Mouse (Mus musculus): ENCODE measurements around the gene Runx1. TPM values are rescaled to one million over a fixed set of nuclear protein-coding genes. Genes with fewer than 3 reads are reported as not detected.

Runx1 gene
- polyA plus RNA-seq, 1 experiment, result 2.2 TPM

DNA sequence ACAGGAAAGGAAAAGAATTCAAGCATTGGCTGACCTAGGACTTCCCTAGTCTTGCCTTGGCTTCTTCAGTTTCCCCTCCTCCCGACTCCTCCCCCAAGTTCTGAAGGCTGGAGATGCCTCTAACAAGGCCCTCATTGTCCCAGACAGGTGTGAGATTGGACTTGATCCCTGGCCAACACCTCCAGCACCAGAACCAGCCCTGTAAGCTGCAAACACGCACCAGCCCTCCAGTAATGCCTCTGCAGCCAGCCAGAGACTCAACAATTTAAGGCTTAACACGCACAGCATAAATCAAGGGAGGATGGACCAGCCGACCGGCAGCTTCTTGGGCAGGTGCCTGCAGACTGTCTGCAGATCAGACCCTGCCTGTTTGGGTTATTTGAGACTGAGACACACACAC is 195.0 kb downstream of the Runx1 start:
- WGBS, result 36% methylated on average over 5 of the region's 5 CpGs
- DNase-seq, result no peak
- no peaks in the 10 kb centered on the region for H3K27me3 ChIP-seq (replicated peaks; ENCODE audit: control insufficient read depth, insufficient read depth, low read length)
- no peaks in the 10 kb centered on the region for H3K36me3 ChIP-seq (ENCODE audit: control insufficient read depth, insufficient read depth, low read length)
- H3K4me1 ChIP-seq (ENCODE audit: control insufficient read depth, insufficient read depth, low read length), result no peaks in the 10 kb centered on the region
- H3K27ac ChIP-seq (ENCODE audit: insufficient read depth, low read depth, low read length), result no peak overlapping the region
- TF ChIP-seq POLR2A (IDR thresholded peaks at IDR 0.05; ENCODE audit: low read depth, low read length) (no peak), CTCF (conservative IDR thresholded peaks at IDR 0.05; ENCODE audit: insufficient read depth, insufficient read length, low read depth, low read length) (no peak)
- H3K4me3 ChIP-seq (ENCODE audit: insufficient read depth, low read depth, low read length), result no peak overlapping the region

DNA sequence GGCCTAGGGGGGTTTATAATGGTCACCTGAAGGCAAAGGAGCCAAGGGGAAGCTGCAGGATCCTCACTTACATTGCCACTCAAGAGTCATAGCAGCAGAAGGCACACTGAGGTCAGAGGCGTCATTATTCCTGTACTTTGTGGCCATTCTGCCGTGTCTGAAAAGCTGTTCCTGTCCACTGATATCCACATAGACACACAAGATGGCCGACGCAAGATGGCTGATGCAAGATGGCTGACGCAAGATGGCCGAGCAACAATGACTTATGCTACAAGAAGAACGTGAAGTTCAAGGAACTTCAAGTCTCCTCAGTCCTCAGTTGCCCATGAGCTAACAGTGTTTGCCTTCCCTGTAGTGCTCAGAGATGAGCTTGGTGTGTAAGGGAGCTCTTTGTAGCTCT is 196.1 kb downstream of the Runx1 start:
- 98% methylated on average over 7 of the region's 7 CpGs for WGBS
- Histone ChIP-seq H3K4me3 (ENCODE audit: insufficient read depth, low read depth, low read length) (no peak overlapping the region), H3K27me3 (replicated peaks; ENCODE audit: control insufficient read depth, insufficient read depth, low read length) (no peaks in the 10 kb centered on the region), H3K4me1 (ENCODE audit: control insufficient read depth, insufficient read depth, low read length) (no peaks in the 10 kb centered on the region), H3K27ac (ENCODE audit: insufficient read depth, low read depth, low read length) (no peak overlapping the region), H3K36me3 (ENCODE audit: control insufficient read depth, insufficient read depth, low read length) (no peaks in the 10 kb centered on the region)
- DNase-seq, result no peak
- TF ChIP-seq CTCF (conservative IDR thresholded peaks at IDR 0.05; ENCODE audit: insufficient read depth, insufficient read length, low read depth, low read length) (no peak), POLR2A (IDR thresholded peaks at IDR 0.05; ENCODE audit: low read depth, low read length) (no peak)

DNA sequence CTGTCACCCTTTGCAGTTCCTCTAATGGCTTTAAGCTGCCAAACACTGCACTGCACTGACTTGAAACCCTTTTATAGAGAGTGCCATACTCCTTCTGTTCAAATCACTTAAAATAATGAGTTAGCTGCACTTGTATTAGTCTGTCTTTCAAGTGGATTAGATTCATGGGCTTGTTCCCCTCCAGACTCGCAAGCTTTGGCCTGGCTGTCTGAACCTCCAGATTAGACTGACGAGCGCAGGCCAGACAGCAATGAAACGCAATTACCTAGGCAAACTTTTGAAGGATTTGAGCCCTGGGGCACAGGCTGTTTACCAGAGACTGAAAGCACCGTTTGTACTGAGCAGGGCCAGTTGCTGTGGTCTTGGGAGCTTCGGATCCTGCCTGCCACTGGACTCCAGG is 198.7 kb downstream of the Runx1 start:
- Histone ChIP-seq H3K36me3 (ENCODE audit: control insufficient read depth, insufficient read depth, low read length) (no peaks in the 10 kb centered on the region), H3K4me1 (ENCODE audit: control insufficient read depth, insufficient read depth, low read length) (no peaks in the 10 kb centered on the region), H3K4me3 (ENCODE audit: insufficient read depth, low read depth, low read length) (no peak overlapping the region), H3K27ac (ENCODE audit: insufficient read depth, low read depth, low read length) (no peak overlapping the region), H3K27me3 (replicated peaks; ENCODE audit: control insufficient read depth, insufficient read depth, low read length) (no peaks in the 10 kb centered on the region)
- TF ChIP-seq CTCF (conservative IDR thresholded peaks at IDR 0.05; ENCODE audit: insufficient read depth, insufficient read length, low read depth, low read length), result no peak
- TF ChIP-seq POLR2A (IDR thresholded peaks at IDR 0.05; ENCODE audit: low read depth, low read length), result no peak
- 59% methylated on average over 6 of the region's 6 CpGs for WGBS
- no peak for DNase-seq

DNA sequence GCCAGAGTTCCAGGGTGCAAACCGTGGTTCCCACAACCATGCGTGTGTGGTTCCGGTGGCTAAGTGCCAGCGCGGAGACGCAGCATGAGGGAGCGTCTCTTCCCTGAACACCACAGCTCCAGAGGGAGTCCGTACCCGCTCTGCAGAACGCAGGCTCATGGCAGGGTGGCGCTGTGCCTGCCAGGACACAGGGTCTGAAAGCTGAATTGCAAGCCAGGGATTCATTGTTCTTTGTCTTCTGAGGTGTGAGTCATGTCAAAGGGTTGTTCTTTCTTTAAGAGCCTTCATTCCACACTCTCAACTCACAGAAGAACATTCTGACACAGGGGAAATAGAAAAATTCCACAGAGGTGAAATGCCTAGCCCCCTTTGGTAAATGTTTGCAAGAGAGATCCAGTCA is 202.0 kb downstream of the Runx1 start:
- Histone ChIP-seq H3K27me3 (replicated peaks; ENCODE audit: control insufficient read depth, insufficient read depth, low read length) (no peaks in the 10 kb centered on the region), H3K27ac (ENCODE audit: insufficient read depth, low read depth, low read length) (no peak overlapping the region), H3K4me1 (ENCODE audit: control insufficient read depth, insufficient read depth, low read length) (no peaks in the 10 kb centered on the region), H3K4me3 (ENCODE audit: insufficient read depth, low read depth, low read length) (no peak overlapping the region), H3K36me3 (ENCODE audit: control insufficient read depth, insufficient read depth, low read length) (no peaks in the 10 kb centered on the region)
- DNase-seq, result no peak
- 90% methylated on average over 11 of the region's 11 CpGs for WGBS
- TF ChIP-seq POLR2A (IDR thresholded peaks at IDR 0.05; ENCODE audit: low read depth, low read length), result no peak
- TF ChIP-seq CTCF (conservative IDR thresholded peaks at IDR 0.05; ENCODE audit: insufficient read depth, insufficient read length, low read depth, low read length), result no peak

DNA sequence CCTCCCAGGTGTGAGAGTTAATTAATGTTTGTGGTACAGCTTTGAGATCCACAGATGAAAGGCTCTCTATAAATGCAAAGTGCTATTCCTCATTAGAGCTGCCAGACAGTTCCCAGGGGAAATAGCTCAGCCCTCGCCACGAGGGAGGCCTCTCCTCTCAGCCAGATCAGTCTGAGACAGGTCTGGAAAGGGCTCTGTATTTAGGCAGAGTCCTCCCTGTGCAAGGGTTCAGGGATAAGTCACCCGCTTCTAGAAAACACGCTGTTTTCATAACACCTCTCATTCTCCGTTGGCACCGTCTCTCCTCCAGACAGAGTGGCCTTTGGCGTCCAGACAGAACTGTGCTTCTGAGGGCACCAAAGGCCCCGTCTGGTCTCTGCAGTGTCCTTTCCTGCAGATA is 204.1 kb downstream of the Runx1 start:
- no peak for TF ChIP-seq POLR2A (IDR thresholded peaks at IDR 0.05; ENCODE audit: low read depth, low read length)
- TF ChIP-seq CTCF (conservative IDR thresholded peaks at IDR 0.05; ENCODE audit: insufficient read depth, insufficient read length, low read depth, low read length), result no peak
- no peak for DNase-seq
- Histone ChIP-seq H3K4me3 (ENCODE audit: insufficient read depth, low read depth, low read length) (no peak overlapping the region), H3K4me1 (ENCODE audit: control insufficient read depth, insufficient read depth, low read length) (no peaks in the 10 kb centered on the region), H3K27me3 (replicated peaks; ENCODE audit: control insufficient read depth, insufficient read depth, low read length) (no peaks in the 10 kb centered on the region), H3K36me3 (ENCODE audit: control insufficient read depth, insufficient read depth, low read length) (no peaks in the 10 kb centered on the region), H3K27ac (ENCODE audit: insufficient read depth, low read depth, low read length) (no peak overlapping the region)
- WGBS, result 73% methylated on average over 8 of the region's 8 CpGs

DNA sequence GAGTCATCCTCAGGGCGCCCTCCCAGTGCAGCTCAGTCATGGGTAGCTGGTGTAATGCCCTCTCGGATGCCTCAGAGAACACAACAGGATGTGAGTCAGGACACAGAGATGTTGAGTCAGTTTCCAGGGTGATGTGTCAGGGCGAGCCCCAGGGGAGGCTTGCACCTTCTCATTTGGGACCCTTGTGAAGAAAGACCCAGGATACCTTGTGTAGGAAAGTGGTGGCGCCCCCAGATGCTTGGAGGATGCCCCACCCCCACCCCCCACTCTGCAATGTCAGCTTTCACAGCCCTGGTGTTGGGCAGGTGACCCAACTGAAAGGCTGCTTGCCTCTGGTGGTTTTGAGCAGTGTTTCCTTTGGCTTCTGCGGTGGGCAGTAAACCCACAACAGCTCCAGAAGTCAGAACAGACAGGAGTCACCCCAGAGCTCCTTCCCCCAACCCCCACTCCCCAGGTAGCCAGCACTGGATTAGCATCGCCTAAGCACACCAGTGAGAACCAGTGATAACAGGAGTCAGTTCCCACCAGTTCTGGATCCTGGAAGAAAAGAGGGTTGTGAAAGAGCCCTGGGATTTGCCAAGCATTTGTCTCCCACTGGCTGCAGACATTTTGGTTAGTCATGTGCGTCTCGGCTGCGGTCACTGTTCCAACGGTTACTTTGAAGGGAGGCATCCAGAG is 205.0 kb downstream of the Runx1 start:
- no peak for TF ChIP-seq CTCF (conservative IDR thresholded peaks at IDR 0.05; ENCODE audit: insufficient read depth, insufficient read length, low read depth, low read length)
- no peak for TF ChIP-seq POLR2A (IDR thresholded peaks at IDR 0.05; ENCODE audit: low read depth, low read length)
- no peak for DNase-seq
- 53% methylated on average over 10 of the region's 10 CpGs for WGBS

DNA sequence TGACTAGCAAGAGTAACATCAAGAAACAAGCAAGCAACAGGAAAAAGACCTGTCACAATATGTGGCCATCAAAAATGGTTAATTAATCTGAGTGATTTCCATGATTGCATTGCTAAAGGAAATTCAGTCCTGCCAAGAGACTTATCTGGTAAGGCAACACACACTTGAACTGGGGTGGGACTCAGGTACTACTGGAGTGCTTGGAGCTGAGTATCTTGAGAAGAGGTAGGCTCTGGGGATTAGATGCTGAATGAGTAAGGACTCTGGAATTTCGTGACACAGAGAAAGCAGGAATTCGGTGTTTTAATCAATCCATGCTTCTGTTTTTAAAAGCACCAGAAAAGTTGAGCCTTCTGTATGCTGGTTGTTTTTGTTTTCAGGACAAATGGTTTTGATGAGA is 209.1 kb downstream of the Runx1 start:
- whole genome bisulfite sequencing, result 92% methylated on average over 2 of the region's 2 CpGs
- Histone ChIP-seq H3K27ac (ENCODE audit: insufficient read depth, low read depth, low read length) (no peak overlapping the region), H3K36me3 (ENCODE audit: control insufficient read depth, insufficient read depth, low read length) (no peaks in the 10 kb centered on the region), H3K4me1 (ENCODE audit: control insufficient read depth, insufficient read depth, low read length) (no peaks in the 10 kb centered on the region), H3K4me3 (ENCODE audit: insufficient read depth, low read depth, low read length) (no peak overlapping the region), H3K27me3 (replicated peaks; ENCODE audit: control insufficient read depth, insufficient read depth, low read length) (no peaks in the 10 kb centered on the region)
- TF ChIP-seq CTCF (conservative IDR thresholded peaks at IDR 0.05; ENCODE audit: insufficient read depth, insufficient read length, low read depth, low read length) (no peak), POLR2A (IDR thresholded peaks at IDR 0.05; ENCODE audit: low read depth, low read length) (no peak)
- DNase-seq, result no peak

More for the DNA sequence above, 205.0 kb downstream of the Runx1 start:
- H3K4me3 ChIP-seq (ENCODE audit: insufficient read depth, low read depth, low read length), result no peak overlapping the region
- H3K27ac ChIP-seq (ENCODE audit: insufficient read depth, low read depth, low read length), result no peak overlapping the region
- no peaks in the 10 kb centered on the region for H3K36me3 ChIP-seq (ENCODE audit: control insufficient read depth, insufficient read depth, low read length)
- no peaks in the 10 kb centered on the region for H3K27me3 ChIP-seq (replicated peaks; ENCODE audit: control insufficient read depth, insufficient read depth, low read length)
- no peaks in the 10 kb centered on the region for H3K4me1 ChIP-seq (ENCODE audit: control insufficient read depth, insufficient read depth, low read length)

Measured in kidney, adult 2 months (tissue).